Mouse (Mus musculus) kidney, adult 2 months (tissue): Measurements from ENCODE around the gene Tmcc3.

Experiments
- CTCF ChIP-seq: fragments of 200-500 bp; conservative IDR thresholded peaks from 2 replicates; pipeline ENCODE4 v1.5.1; 2011; ENCODE audit warnings: low read depth, mild to moderate bottlenecking, control low read depth, low read length, moderate library complexity, mixed read lengths; ENCODE audit not compliant: insufficient read depth, insufficient read length
- POLR2A ChIP-seq: fragments of 200-500 bp; IDR thresholded peaks from one replicate; pipeline ENCODE4 v1.6.1; 2011; ENCODE audit warnings: low read depth, low read length, control low read depth

DNA sequence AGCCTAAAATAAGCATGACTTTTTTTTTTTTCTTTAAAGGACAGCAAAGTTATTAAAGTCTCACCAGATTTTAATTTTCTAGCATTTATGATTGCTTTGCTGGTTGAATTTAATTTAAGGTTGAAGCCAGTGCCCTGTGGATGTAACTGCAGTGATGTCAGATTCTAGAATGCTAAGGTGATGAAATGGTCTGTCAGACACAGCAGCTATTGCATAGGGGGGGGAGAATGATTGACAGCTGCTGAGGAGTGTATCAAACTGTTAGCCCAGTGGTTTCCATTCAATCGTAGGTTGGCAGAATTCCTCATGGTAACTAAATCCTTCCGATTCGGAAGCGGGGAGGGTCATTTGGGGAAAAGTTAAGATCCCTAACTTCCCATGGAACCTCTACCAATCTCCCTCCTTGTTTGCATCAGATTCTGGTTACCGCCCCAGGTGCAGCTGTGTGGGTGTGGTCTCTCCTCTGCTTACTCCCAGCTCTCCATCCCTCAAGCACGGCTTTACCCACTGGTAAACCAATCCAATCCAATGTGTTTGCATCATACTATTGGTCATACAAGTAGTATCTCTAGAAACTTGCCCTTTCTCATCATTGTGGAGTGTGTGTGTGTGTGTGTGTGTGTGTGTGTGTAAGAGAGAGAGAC is 221.5 kb downstream of the Tmcc3 start:
- TF ChIP-seq POLR2A, result no peak
- no peak for TF ChIP-seq CTCF
